Mouse (Mus musculus) adrenal gland, postnatal 10 days (tissue): ENCODE data around the gene Ccdc194. TPM values are rescaled to one million over a fixed set of nuclear protein-coding genes. Genes with fewer than 3 reads are reported as not detected.

Experiments used
- DNase-seq: peaks from one replicate; pipeline ENCODE4 v3.0.0; 2021; ENCODE audit warnings: mixed read lengths
- long read RNA-seq, 2 experiments: library from polyadenylated mRNA; stranded (forward); transcript quantifications; one replicate each; pipeline ENCODE4 v2.0.0; 2021
- total RNA-seq, 2 experiments: library from RNA; stranded (reverse); gene quantifications; 2 replicates each; pipeline ENCODE4 v1.2.3; 2021

Ccdc194 gene
- total RNA-seq: under 1 TPM; 0.15 to 0.42 TPM
- long read RNA-seq, experiment 1, partial matches to known transcripts: 0 of 4 reads
- long read RNA-seq, experiment 1, other reads (novel, unspliced or antisense): 2 of 4 reads
- long read RNA-seq, experiment 2: 0 reads

GRCm38 (mm10) chr8:71525226-71526050 is at the start of gene Ccdc194:
Gene Ccdc194, minus strand, starts transcription at chr8:71525711.
- no peak for DNase-seq

GRCm38 (mm10) chr8:71575020-71575419 is 49.5 kb upstream of the Ccdc194 start:
- DNase-seq: no peak

GRCm38 (mm10) chr8:71574426-71574825 is 48.9 kb upstream of the Ccdc194 start:
- DNase-seq: peak; percentile 73

- peak; percentile 84 for DNase-seq
Observed at GRCm38 (mm10) chr8:71572847-71573633, 47.5 kb upstream of the Ccdc194 start.

GRCm38 (mm10) chr8:71572077-71572476 is 46.6 kb upstream of the Ccdc194 start:
- DNase-seq: no peak

GRCm38 (mm10) chr8:71570291-71570954 is 44.9 kb upstream of the Ccdc194 start:
- DNase-seq: peak; percentile 94

GRCm38 (mm10) chr8:71569366-71570290 is 44.1 kb upstream of the Ccdc194 start:
- DNase-seq: peak; percentile 88

- no peak for DNase-seq
Observed at GRCm38 (mm10) chr8:71568941-71569340, 43.4 kb upstream of the Ccdc194 start.

- DNase-seq: peak; percentile 93
Observed at GRCm38 (mm10) chr8:71568387-71568937, 43.0 kb upstream of the Ccdc194 start, which contains the start of gene Slc27a1. Gene Slc27a1, plus strand, starts transcription at chr8:71568882.

GRCm38 (mm10) chr8:71567587-71567986 is 42.1 kb upstream of the Ccdc194 start:
- no peak for DNase-seq

GRCm38 (mm10) chr8:71566501-71566900 is 41.0 kb upstream of the Ccdc194 start, which contains the start of gene Nxnl1:
Gene Nxnl1, minus strand, starts transcription at chr8:71566601.
- DNase-seq: no peak

GRCm38 (mm10) chr8:71563992-71564391 is 38.5 kb upstream of the Ccdc194 start:
- no peak for DNase-seq

- DNase-seq: peak; percentile 94
Observed at GRCm38 (mm10) chr8:71562751-71563150, 37.2 kb upstream of the Ccdc194 start.

GRCm38 (mm10) chr8:71561401-71561800 is 35.9 kb upstream of the Ccdc194 start:
- peak; percentile 75 for DNase-seq

- DNase-seq: no peak
Observed at GRCm38 (mm10) chr8:71560765-71561164, 35.3 kb upstream of the Ccdc194 start.

- no peak for DNase-seq
Observed at GRCm38 (mm10) chr8:71560071-71560470, 34.6 kb upstream of the Ccdc194 start.

GRCm38 (mm10) chr8:71558958-71559690 is 33.6 kb upstream of the Ccdc194 start:
- peak; percentile 86 for DNase-seq

GRCm38 (mm10) chr8:71558071-71558957 is 32.8 kb upstream of the Ccdc194 start, which contains the start of gene Tmem221:
Gene Tmem221, minus strand, starts transcription at chr8:71558871.
- DNase-seq: no peak

- DNase-seq: no peak
Observed at GRCm38 (mm10) chr8:71554644-71555043, 29.1 kb upstream of the Ccdc194 start.
